Mouse (Mus musculus) inflammation-experienced regulatory T-cells, adult 6 months (primary cell): ENCODE measurements around the gene Pfkm. TPM values are rescaled to one million over a fixed set of nuclear protein-coding genes. Genes with fewer than 3 reads are reported as not detected.

Source experiments
- ATAC-seq: one replicate; pipeline ENCODE4 v1.8.0; 2017
- polyA plus RNA-seq, 3 experiments: library from polyadenylated mRNA; unstranded; fragments of 100-300 nt; shearing (Covaris generic); gene quantifications; one replicate each; pipeline ENCODE4 v1.2.1; 2017

The Pfkm gene
- 1 to 10 TPM; 4.9 to 5.6 (median 5.2) TPM for polyA plus RNA-seq

DNA sequence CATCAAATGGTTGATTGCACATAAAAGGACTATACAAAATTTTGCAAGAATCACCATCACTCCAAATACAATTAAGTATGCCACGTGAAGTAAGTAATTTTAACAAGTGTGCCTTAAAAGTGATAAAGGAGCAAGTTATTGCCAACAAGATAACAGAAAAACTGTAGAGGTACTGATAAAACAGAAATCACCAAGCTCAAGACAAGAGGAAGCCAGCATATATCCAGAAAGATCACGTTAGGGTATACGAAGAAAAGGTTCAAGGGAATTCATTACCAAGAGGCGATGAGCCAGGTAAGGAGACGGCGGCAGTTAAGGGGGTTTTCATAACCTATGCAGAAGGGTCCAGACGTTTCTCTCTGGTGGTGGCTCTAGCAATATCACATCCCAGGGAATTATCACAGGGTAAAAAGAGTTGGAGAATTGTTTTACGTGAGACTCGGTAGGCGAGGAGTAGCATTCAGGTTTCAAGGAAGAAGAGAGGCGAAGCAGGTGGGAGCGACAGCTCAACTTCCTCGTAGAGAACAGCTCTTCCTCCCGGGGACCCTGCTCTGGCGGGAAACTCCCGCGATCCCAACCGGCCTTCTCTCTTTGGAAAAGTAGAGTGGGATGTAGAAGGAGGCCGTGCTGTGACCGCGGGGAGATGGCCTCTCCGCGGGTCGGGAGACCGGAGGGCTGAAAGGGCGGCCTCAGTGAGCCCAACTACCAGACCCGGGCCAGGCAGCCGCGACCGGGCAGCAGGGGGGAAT is at the start of gene Pfkm:
Gene Pfkm, plus strand, starts transcription at position 218 of the 749 bp plus-strand sequence.
- no peak for ATAC-seq

DNA sequence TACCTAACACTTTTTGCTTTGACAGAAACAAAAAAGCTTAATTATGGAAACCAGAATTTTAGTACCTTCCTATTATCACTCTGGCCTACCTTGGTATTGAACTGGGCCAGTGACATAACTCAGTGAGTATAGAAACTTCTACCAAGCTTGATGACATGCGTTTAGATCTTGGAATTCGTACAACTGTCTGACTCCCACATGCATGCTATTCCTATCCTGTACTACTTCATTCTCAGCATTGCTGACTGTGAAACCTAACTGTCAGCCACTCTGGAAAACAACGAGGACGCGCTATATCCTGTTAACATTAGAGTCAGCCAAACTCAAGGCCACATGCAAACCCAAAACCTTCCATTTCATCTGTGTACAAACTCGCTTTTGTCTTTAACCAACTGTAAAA is 48.4 kb upstream of the Pfkm start:
- ATAC-seq, result no peak

DNA sequence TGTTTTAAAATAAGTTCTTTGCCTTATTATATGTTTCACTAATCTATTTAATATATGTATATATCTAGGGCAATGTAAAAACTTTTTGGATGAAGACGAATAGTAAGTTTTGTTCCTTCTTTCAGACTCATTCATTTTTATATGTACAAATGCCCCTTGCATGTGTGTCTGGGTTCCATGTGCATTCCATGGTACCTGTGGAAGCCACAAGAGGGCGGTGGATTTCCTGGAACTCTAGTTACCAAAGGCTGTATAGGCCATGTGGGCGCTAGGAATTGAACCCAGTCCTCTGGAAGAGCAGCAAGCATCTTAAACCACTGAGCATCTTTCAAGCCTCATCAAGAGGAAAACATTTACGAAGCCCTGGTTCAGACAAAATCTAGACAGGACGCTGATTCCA is 48.0 kb upstream of the Pfkm start:
- no peak for ATAC-seq

DNA sequence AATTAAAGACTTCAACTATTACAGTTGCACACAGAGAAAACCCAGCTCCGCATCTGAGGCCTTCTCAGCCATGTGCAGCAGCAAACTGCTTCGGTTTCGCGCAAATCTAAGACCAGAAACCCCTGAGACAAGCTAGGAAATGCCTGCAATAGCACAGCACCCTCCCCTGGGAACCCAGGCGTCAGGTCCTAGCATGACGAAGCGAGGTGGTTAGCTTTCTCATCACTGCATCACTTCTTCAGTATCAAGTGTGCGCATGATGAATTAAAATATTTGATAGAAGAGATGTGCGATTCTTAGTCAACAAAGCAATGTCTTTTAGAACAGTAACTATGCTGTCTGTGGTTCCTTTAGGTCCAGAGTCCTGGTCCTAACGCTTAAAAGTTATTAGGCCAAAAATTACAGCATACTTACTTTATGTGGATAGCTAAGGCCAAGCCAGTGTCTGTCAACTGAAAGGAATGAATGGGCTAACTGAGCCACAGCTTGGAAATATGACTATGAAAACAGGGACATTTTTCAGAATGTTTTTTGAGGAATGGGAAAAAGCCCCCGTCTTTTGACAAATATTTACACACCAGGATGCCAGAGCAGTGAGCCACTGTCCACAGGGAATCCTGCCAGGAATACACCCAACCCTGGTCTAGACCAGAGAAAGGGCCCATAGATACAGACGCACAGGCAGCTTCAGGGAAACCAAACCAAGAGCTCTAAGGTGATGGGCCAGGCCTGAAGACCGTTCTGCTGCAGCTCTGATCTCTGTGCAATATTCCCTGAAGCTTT is 43.3 kb upstream of the Pfkm start:
- no peak for ATAC-seq

DNA sequence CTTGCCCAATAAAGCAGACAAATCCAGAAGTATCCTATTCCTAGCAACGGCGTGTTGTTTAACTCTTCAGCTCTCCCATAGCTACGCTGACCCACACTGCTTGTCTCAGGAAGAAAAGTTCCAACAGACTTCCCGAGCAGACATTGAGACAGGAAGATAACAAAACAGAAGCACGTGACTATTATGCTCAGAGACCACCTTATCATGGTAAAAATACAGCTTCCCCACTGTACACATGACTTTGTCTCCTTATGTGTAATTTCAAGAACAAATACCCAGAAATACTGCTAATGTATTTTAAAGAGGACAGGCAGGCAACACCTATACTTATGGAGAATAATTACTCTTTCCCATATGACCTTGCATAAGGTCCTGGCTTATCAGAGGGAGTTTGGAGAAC is 40.7 kb upstream of the Pfkm start:
- ATAC-seq, result no peak

DNA sequence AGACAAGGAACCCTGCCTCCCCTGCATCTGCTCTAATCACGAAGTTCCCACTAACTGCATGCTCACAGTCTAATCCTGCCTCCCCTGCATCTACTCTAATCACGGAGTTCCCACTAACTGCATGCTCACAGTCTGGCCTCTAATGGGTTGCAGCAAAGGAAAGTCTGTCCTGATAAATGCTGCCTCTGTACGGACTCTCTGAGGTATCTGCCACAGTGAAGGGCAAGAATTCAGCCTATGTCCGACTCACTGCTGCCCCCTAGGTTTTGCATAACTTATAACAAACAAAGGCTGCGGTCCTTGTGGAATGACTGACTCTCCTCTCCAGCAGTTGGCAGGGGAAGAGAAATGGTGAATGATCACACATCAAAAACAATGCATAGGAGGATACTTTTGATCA is 37.1 kb upstream of the Pfkm start:
- no peak for ATAC-seq

DNA sequence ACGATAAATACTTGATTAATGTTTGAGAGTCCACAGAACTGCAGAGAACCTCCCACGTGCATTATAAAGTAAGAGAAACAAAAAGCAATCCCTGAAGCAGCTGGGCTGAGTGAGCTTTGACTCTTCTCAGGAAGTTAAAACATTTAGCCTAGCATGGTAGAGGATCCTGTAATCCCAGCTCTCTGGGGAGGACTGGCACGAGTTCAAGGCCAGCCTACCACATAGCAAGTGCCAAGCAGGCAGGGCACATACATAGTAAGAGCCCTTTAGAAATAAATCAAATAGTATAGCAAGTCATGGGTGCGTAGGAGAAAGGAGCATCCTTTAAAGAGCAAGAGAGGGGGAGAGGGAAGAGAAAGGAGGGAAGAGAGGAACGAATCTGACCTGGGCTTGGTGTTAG is 26.5 kb upstream of the Pfkm start:
- ATAC-seq, result no peak

DNA sequence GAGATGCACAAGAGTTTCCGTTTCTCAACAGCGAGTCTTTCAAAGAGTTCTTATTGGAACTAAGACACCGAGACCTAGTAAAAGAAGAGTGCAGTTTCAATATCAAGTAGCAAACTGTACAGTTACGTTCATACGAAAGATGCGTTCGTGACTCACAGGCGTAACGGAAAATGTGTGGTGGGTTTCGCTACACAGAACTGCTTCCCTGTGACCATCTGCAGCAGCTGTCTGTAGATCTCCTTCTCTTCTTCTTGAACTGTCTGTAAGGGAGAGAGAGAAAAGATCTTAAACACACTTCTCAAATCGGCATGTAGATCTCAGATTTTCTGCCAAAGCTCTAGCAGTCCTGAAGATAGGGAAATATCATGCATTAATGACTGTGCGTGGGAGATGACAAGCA is 25.8 kb upstream of the Pfkm start:
- ATAC-seq, result peak; percentile 64

DNA sequence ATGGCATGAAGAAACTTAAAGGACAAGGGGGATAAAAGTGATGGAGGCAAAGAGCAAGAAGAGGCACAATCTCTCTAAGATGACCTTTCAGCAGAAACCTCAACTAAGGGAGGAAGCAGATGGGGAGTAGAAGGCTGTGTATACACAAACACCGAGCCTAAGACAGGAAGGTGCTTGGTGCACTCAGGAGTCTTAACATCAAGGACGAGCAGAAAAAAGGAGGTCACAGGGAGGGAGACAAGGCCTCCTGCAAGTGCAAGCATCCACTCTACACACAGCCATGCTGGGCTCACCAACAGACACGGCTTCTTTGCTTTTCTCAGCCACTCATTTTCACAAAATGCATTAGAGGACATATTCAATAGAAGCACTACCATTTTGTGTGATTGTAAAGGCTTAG is 24.9 kb upstream of the Pfkm start:
- ATAC-seq, result peak; percentile 53

DNA sequence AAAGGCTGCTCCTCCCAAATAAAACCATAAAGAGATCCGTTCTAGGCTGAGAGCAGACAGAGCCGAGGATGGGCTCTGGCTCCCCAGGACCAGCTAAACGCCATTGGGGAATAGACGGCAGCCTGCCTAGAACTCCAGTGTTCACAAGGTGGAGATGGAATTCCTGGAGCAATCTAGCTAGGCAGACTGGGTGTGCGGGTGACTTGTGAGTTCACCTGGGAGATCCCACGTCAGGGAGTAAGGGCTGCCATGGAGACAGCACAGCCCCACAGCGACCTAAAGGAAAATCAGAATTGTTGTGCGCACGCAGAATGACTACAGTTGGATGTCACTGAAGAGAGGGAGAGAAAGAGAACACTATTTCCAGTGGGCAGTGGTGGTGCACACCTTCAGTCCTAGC is 23.9 kb upstream of the Pfkm start:
- no peak for ATAC-seq

DNA sequence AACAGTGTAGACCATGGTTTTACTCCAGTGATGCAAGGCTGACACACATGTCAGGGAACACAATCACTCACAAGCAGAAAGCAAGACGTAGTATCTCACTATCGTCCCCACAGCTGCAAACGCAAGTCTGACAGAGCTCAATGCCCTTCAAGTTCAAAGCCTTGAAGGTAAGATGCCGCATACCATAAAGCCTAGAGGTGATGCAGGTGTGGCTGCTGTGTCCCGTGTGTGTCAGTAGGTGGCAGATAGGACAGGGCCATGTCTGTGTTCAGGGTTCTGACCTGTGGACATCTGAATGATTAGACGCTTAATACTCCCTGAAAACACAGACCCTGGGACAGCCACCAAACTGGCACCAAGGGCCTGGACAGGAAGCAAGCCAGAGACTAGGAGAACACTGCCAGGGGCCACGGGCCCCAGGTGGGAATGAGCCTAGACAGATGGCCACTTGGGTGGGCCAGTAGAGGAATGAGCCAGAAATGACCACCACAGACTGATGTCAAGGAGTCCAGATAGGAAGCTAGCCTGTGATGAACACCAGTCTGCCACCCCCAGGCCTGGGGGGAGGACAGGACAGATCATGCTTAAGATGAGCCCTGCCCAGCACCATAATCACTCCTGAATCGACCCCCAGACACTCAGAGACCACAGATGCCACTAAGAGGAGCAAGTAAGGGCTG is 22.7 kb upstream of the Pfkm start:
- ATAC-seq, result no peak

DNA sequence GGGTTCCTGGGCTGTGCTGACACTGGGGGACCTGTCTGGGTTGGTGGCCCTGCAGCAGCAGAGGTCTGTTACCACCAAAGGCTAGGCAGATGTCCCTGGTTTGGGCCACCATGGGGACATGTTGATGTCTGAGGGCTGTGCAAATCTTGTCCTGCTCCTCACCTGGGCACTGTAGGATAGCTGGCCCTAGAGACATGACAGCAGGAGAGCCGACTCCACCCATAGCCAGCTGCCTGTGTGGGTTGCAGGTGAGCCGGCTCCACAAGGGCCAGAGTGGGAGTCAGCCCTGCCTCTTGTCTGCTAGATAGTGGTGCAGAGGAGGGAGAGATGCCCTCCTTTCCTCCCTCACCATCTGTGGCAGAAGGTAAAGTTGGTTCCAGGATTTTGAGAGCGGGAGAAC is 22.0 kb upstream of the Pfkm start:
- ATAC-seq, result no peak

DNA sequence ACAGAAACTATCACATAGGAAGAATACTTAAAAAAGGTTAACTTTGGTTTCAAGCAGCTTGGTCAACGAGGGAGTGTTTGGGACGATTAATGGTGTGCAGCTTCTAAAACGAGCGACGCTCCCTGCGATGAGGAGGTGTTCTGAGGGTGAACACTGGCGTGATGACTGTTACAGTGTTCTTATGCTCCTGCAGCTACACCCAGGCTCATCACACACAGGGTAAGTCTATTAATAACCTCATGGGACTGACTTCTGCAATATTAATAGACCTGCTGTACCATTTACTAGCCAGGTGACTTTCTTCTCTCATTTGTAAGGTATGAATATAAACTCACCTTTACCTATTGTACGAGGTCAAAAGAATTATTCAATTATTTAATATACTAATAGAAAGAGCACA is 17.9 kb upstream of the Pfkm start:
- no peak for ATAC-seq

DNA sequence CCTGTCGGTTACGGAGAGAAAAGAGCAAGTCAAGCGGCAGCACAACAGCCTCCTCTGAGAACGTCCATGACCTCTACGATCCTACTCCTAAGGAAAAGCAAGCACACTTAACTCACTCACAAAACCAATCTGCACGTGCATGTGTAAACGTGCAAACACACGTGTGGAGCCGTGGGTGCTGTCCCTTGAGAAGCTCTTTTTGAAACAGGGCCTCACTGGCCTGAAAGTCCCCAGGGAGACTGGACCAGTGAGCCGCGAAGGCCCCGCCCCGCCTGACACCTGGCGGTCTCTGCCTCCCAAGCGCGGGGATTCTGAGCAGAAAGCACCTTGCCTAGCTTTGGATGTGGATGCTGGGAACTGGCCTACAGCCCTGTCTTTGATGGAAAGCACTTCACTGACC is 17.4 kb upstream of the Pfkm start:
- ATAC-seq, result no peak

DNA sequence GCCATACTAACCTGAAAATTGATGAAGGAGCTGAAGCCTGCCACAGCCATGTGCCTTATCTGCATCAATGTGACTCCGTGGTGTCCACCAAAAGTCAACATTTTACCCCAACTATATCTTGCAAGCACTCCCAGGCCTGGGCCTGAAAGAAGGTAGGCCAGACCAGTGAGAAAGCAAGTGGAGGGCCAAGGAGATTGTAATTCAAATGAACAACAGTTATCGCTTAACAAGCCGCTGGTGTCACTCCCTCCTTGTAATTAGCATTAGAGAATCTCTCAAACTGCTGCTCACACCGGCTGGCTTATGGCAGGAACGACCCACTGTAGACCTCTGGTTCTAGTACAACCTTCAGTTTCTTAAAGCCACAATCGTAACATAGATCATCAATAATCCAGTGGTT is 15.5 kb upstream of the Pfkm start:
- ATAC-seq, result no peak

DNA sequence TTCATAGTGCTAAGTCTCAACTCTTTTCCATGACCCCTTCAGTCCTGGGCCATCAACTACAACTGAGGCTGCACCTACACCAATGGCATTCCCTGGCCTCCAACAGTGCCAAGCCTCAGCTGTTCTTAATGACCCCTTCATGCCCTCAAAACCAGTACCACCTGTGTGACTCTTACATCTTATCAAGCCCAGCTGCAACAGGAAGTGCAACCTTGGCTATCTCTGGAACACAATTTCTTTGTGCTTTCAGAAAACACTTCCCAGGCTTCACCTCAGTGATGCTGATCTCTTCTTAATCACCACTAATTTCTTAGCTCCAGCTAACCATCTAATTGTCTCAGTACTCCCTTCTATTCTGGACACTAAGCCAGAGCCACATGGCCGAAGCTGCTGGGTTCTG is 3.5 kb upstream of the Pfkm start:
- no peak for ATAC-seq

DNA sequence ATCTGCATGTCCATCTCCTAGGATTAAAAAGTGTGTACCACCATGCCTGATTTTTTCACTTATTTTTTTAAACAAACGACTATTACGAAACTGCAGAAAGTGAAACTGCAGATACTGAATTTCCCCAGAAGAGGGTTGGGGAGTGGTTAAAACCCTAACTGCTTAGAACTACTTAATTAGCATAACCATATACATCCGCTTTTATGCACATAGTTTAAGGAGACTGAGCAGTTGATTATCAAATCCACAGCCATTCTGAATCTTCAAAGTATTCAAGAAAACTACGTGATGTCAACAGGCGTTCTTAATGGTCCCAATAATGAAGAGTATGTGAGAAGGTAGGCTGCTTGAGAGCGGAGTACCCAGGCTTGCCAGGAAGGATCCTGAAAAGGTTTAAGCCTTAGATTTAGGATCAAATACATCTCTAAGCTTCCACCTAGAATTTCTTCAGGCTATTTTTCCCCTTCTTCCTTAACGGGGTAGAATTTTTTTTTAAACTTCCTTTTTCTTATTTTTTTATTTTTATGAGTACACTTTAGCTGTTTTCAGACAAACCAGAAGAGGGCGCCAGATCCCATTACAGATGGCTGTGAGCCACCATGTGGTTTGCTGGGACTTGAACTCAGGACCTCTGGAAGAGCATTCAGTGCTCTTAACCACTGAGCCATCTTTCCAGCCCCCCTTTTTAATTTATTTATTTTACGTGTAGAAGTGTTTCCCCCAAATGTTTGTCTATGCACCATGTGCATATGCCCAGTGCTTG is 2.8 kb upstream of the Pfkm start:
- peak; percentile 88 for ATAC-seq

DNA sequence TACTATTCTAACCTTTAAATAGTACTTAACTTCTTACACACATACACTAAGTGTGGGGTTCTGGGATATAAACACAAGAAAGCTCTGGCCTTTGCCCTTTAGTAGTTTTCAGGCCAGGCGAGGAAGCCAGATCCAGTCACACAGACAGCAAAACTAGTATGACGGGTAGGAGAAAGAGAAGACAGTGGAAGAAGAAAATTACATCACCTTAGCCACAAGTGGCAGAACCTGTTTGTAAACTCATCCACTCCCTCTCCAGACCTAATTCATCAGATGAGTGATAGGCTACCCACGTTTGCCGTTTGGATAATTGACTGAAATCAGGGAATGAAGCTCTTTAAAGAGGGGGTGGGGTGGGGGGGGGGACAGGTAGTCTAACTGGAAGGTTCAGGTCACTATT is 548 bp upstream of the Pfkm start:
- no peak for ATAC-seq

DNA sequence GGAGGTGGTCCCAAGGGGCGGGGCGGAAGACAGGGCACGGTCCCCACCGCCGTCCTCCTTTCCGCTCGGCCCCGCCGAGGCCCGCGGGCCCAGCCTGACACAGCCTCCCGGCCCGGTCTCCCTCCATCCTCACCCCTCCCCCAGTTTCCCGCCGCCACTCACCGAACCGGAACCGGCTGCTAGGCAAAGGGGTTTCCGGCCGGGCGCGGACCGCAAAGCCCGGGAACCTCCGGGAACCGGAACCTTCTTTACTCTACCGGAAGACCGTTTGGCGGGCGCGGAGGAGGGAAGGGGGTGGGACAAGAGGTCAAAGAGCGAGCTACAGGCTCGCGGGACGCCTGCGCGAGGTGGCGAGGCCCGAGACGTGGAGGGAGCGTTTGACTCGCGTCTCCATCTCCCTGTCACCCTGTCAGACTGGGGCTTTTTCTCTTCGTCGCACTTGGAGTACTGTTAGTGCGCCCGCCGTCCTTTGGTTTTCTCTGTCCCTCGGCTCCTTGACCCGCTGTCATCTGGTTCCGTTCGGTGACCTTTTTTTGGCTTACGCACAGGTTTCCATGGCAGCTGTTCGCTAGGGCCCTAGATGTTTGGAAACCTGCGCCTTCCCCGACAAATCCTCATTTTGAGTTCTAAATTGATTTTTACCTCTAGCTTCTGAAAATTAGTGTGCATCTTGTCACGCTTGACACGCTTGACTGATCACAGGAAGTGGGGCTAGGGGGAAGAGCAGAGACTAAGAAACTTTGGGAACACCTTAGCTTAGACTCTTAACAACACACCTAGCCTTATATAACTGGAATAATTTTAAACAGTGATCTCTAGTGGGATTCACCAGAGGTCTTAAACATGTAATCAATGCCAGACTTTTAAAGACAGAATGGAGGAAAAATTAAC is 977 bp downstream of the Pfkm start, which contains the start of gene Senp1:
Gene Senp1, minus strand, starts transcription at position 624 of the 891 bp plus-strand sequence.
- ATAC-seq, result peak; percentile 68

DNA sequence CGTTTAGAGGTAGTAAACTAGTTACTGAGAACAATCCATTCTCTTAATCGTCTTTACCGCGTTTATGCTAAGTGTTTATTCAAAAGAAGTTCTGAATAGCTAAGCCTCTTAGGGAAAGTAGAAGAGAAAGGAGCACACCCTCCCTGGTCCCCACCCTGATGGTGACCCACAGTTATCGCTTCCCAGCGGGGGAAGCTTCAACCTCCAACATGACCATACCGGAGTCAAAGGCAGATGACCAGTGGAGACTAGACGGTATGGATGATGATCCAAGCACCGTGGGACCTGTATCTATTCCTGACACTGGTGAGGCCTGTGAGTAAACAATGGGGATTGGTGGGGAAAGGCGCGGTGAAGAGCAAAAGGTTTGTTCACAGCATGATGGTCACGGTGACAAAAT is 2.5 kb downstream of the Pfkm start:
- ATAC-seq, result no peak

DNA sequence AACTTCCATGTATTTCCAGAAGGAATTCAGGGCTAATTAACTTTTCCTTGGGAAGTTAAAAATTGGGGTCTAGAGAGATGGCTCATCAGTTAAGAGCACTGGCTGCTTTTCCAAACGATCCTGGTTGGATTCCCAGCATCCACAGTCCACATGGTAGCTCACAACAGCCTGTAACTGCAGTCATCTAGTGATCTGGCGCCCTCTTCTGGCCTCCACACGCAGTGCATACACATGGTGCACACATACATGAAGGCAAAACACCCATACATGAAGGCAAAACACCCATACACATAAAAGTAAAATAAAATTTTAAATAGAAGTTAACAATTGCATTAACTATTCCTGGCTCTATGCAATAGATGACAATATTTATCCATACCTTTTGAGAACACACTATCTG is 4.6 kb downstream of the Pfkm start:
- no peak for ATAC-seq

DNA sequence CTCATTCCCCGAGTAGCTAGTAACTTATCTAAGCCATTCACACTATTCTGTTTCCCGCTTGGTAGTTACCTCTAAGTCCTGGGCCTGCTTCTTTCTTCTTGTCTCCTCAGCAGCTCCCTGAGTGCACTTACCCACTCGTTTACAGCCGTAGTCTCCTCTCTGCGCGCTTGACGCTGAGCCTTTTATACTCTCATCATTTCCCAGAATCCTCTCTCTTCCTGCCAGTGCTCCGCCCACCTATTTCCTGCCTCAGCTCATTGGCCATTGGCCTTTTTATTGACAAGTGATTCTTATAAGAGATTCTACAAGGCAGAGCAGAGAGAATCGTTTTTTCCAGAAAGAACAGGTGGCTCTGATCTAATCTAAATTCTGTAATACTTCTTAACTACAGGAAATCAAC is 6.1 kb downstream of the Pfkm start:
- ATAC-seq, result no peak
